Mouse (Mus musculus): ENCODE results near the gene Trhr2.
A peak's percentile ranks its signal among the peaks of the same experiment; 100 is the strongest.

Trhr2 gene

DNA sequence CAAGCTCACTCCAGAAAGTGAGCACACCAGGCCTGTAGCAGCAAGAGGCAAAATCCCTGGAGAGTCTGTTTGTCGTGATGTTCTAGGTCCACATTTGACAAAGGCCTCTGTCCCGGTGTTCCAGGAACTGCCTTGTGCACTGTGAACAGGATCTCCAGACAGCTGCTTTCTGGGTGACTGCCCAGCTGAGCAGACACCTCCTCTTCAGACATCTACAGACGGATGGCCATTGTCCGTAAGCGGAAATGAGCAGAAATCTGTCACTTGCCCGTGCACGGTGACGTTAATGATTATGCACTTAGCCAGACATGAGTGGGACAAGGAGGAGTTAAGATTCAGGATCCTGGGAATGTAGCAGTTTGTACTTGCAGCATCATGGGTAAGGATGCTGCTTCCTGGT is 6.4 kb downstream of the Trhr2 start:
- no peak for DNase-seq

GRCm38 (mm10) chr8:122350309-122351089 is 10.0 kb downstream of the Trhr2 start:
- no peak for DNase-seq

DNA sequence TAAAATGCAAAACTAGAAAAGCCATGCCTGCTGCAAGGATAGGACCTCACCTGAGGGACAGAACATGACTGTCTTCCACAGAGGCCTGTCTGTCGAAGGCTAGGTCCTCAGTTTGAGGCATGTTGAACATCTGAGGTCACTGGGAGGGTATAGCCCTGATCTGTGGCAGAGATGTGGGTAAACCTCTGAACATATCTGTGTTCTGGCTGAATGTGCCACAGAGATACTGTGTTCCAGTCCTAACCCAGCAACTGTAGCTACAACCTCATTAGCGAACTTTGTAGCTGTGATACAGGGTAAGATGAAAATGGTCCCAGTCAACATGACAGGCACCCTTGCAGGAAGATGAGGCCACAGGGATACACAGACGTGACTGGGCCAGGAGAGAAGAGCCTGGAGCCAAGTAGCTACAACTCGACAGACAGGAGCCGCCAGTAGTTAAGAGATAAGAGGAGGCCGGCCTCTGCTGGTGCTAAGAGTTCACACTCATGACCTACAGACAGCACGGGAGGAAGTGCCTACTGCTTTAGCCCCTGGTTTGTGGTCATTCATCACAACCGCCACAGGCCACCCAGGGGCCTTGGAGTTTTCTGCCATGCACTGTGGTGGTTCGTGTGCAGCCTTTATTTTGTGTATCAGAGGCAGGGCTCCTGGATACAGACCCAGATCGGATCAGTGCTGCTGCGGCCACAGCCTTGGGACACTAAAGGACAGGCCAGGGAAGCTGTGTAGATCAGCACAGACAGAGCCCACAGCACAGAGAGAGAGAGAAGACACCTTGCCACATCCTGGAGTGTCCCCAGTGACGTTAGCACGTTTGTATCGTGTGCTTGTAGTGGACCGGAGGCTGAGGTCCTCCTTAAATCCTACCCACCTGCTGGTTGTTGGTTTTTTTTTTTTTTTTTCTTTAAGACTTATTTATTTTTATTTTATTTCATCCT is 10.9 kb downstream of the Trhr2 start:
- no peak for DNase-seq

DNA sequence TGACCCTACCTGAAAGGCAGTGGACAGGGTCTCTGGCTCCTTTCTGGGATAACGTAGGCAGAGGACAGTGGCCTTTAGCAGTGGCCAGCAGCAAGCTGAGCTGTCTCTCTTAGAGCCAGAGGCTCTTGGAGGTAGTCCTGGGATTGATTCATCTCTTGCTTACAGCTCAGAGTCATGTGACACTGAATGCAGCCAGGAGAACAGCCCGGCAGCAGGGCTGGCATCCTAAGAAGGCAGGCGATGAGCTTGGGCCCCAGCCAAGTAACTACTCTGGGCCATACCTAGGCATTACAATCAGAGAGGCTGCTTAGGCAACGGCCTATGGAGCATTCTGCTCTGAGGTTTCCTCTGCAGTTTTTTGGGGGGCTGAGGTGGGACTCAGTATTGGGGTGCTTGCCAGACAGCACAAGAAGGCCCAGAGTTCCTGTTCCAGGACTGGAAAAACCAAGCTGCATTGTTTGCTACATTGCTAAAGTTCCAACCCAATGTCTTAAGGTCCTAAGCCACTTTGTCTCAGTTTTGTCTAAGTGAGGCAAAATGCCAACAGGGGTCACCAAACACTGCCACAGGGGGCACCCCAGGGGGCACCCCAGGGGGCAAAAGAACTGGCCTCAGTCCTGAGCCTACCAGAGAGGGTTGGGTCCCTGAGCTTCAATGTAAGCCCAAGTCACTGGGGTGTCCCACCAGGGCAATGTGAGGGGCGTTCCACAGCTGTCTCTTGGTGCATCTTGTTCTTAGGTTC is 12.6 kb downstream of the Trhr2 start:
- DNase-seq, result no peak

DNA sequence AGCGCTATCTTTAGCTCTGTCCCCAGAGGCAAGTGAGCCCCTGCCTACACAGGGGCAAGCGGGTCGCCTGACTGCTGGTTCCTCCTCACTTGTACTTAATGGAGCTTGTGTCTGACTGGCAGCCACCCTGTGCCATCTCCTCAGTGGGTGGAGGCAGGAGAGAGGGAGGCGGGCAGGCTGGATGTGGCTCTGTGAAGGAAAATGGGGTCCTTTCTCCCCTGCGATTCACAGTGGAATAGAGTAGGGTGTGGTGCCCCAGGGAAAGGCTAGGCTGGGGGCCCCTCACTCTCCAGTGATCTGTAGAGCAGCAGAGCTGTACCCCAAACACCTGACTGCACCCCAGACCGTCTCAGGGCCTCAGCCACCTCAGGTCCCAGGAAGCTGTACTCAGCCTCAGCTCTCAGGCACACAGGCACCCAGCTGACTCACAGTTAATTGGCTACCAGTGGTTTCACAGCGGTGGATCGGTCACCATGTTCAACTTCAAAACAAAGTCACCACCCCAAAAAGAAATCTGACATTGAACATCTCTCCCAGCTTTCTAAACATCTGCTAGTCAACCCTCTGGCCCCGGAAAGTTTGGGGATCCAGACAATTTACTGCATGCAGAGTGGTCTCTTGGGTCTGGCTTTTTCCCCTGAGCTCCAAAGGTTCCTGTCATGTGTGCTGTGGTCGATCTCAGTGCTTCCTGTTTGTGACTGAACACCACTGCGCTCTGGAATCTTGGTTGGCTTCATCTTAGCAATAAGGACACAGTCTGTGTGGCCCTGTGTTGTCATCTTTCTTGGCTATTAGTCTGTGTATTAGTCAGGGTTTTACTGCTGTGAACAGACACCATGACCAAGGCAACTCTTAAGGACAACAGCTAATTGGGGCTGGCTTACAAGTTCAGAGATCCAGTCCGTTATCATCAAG is 15.1 kb downstream of the Trhr2 start:
- DNase-seq, result no peak

DNA sequence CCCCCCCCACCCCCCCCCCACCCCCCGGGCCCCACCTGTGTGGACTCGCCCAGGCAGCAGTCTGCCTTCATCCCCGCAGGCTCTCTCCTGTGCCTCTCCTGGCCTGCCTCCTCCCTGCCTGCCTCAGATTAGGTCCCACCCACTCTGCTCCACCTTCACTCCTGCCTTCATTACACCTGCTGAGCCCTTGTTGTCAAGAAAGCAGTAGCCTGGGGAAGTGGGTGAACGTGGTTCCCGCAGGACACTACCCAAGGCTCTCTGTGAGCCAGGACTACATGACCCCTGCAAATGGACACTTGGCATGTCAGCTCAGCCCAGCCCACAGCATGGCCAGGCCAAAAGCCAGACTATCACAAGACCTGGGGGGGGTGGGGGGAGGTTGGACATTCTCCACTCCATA is 16.3 kb downstream of the Trhr2 start:
- DNase-seq, result no peak

DNA sequence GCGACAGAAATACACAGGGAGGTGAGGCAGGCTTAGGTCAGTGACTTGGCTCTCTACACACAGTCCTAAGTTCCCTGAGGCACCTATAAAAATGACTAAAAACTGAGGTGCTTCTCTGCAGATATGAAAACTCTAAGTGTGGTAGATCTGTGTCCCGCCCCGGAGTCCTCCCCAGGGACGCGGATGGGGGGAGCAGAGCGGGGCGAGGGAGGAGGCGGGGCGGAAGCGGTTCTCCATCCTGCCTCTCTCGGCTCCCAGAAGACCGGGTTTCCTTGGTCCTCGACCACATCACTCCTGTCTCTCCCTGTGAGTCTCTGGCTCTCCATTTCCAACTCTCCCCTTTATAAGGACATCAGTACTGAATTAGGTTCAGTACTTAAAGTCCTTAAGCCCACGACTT is 16.8 kb downstream of the Trhr2 start:
- peak in 1 of 2 experiments; percentile 35 for DNase-seq

DNA sequence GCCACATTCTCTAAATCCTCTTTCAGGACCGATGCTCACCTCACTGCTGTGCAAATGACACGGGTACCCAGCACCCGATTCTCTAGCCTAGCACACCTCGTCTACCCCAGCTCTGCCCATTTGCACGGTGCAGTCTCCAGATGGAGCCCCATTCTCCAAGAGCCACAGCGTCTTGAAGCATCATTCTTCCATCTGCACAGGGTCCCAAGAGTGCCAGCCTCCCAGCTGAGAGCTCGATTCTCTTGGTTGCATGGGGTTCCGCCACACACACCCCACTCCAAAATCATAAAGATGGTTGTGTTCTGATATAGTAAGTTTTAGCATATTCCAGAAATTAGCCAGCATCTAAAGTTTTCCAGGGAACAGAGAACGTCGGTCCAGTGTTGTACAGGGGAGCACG is 17.2 kb downstream of the Trhr2 start:
- no peak for DNase-seq

DNA sequence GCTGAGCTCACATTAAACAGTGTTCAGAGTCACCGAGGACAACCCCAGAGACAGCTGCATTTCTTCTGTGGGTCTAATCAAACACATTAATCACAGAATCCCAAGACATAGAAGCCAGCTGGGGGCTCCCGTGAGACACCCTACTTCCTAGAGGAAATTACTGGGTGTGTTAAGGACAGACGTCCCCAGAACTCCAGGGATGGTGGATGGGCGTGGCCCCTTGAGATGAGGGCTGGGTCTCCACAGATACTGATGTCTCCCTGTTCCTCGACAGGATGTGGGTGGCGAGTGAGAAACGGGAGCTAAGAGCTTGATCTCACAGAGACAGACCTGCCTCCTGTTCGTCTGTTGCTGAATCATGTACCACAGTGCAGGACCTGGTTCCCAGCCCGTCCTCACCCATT is 17.7 kb downstream of the Trhr2 start:
- no peak for DNase-seq

- no peak for DNase-seq
These were observed 18.2 kb downstream of the Trhr2 start for GRCm38 (mm10) chr8:122342362-122342761.

DNA sequence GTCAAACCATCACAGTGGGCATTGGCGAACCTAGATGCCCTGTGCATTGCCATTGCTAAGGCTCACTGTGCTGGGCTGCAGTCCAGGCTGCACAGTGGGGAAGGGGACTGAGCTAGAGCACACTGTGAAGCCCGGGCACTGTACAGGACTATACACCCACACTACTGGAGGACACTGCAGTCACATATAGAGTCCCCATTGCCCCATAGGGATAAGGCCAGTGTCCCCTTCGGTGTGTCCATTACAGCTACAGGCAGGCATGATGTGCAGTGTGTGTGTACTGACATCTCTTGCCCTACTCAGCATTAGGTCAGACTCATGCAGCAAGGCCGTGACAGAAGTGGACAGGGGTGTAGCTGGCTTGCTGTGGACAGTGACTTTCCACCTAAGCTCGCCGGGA is 18.8 kb downstream of the Trhr2 start:
- DNase-seq, result no peak

GRCm38 (mm10) chr8:122340761-122341160 is 19.8 kb downstream of the Trhr2 start:
- DNase-seq, result no peak

DNA sequence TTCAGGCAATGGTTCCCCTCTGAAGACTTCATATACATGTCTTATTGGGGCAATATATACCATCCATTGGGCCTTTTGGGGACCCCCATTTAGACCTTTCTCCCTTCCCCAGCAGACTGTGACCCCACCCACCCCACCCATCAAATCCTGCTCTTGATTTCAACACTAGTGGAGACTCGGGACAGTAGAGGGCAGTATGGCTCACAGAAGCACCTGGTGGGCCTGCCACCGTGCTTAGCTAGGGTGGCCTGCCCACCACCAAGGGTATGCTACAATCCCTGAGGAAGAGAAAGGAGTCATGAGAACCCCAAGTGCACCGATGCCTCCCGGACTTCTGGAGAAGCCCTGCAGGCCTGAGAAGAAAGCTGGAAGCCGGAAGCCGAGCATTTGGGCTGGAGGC is 21.7 kb downstream of the Trhr2 start:
- no peak for DNase-seq

- DNase-seq, result no peak
These were observed 24.2 kb downstream of the Trhr2 start for GRCm38 (mm10) chr8:122336251-122336910.

DNA sequence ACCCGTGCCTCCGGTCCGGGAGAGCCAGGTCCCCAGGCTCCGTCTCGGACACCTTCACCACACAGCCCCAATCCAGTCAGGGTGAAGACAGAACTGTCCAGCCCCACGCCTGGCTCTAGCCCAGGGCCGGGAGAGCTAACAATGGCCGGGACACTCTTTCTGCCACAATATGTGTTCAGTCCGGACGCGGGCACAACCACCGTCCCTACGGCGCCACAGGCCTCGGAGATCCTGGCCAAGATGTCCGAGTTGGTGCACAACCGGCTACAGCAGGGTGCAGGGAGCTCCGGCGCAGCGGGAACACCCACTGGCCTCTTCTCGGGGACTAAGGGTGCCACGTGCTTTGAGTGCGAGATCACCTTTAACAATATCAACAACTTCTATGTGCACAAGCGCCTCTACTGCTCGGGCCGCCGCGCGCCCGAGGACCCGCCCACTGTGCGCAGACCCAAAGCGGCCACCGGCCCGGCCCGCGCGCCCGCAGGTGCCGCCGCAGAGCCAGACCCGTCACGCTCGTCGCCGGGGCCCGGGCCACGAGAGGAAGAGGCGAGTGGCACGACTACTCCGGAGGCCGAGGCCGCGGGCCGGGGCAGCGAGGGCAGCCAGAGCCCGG is 24.8 kb downstream of the Trhr2 start:
- DNase-seq, result no peak

DNA sequence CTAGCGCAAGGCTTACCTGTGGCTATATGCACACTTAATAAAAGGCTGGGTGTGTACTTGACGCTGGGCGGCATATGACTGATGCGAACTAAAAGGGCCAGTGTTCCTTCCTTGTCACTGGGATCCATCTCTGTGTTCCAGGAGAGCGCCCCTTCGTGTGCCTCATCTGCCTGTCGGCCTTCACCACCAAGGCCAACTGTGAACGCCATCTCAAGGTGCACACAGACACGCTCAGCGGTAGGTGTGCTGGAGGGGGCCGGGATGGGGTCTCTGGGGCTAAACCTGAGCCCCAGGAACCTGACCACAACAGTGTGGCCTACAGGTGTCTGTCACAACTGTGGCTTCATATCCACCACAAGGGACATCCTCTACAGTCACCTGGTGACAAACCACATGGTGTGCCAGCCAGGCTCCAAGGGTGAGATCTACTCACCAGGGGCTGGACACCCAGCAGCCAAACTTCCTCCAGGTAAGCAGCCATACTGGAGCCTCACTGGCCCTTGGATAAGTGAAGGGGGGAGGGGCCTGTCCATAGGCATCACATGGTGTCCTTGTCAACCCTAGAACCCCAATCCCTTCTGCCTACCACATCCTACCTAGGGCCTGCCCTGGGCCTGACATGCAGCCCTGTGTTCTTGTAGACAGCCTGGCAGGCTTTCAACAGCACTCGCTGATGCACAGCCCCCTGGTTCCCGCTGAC is 25.6 kb downstream of the Trhr2 start:
- DNase-seq, result no peak

GRCm38 (mm10) chr8:122333531-122333930 is 27.0 kb downstream of the Trhr2 start:
- no peak for DNase-seq

GRCm38 (mm10) chr8:122332753-122333506 is 27.6 kb downstream of the Trhr2 start:
- DNase-seq, result peak; percentile 69 to 87

- DNase-seq, result no peak
These were observed 29.4 kb downstream of the Trhr2 start for GRCm38 (mm10) chr8:122331134-122331523.
